Mouse (Mus musculus): ENCODE results near the gene Enox1. TPM values are rescaled to one million over a fixed set of nuclear protein-coding genes. Genes with fewer than 3 reads are reported as not detected.

The Enox1 gene
- total RNA-seq, 2 experiments from 2014 or later, result 36.4 to 62.3 TPM

GRCm38 (mm10) chr14:77632466-77633171, 476.1 kb downstream of the Enox1 start:
- no peak for DNase-seq (ENCODE audit: low spot score in 2 of 2)
- intact Hi-C loops (cut with DNase I), result no loop called here

GRCm38 (mm10) chr14:77633172-77633542, 476.6 kb downstream of the Enox1 start:
- intact Hi-C loops (cut with DNase I), result no loop called here
- no peak for DNase-seq (ENCODE audit: low spot score in 2 of 2)

DNA sequence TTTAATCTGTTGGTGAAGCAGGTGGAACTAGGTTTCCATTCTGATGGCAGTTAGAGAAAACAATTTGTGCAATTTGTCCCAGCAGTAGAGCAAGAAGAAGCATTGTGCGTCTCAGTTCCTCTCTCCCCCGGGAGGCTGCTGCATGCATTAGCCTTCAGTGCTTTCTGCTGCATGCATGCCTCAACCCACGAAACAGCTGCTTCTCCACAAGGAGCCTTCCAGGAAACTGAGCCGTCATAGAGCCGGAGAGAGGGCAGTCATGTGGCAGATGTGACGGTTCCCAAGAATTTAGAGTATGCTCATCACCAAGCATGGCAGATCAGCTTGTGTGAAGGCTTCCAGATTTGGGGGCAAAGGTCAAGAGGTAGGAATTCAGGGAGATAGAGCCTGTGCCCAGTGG, 480.4 kb downstream of the Enox1 start:
- peak; percentile 54 to 70 for DNase-seq (ENCODE audit: low spot score in 2 of 2)
- intact Hi-C loops (cut with DNase I), result no loop called here

DNA sequence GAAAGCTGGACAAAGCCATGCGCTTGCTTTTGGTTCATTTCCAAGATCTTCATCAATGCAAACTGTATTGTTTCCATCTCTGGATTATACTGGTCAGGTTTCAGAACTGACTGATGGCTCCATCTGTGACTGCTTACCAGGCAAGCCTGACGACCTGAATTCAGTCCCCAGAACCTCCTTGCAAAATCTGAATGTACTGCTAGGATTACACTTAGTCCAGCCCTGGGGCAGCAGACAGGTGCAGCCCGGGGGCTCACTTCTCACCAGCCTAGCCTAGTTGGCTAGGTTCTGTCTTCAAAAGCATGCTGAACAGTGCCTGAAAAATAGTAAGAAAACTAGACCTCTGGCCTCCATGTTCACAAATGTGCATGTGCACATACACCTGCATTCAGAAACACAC, 481.6 kb downstream of the Enox1 start:
- intact Hi-C loops (cut with DNase I), result no loop called here

GRCm38 (mm10) chr14:77638616-77639015, 482.1 kb downstream of the Enox1 start:
- intact Hi-C loops (cut with DNase I), result no loop called here
- DNase-seq (ENCODE audit: low spot score in 2 of 2), result no peak

More for the DNA sequence above, 481.6 kb downstream of the Enox1 start:
- no peak for DNase-seq (ENCODE audit: low spot score in 2 of 2)

DNA sequence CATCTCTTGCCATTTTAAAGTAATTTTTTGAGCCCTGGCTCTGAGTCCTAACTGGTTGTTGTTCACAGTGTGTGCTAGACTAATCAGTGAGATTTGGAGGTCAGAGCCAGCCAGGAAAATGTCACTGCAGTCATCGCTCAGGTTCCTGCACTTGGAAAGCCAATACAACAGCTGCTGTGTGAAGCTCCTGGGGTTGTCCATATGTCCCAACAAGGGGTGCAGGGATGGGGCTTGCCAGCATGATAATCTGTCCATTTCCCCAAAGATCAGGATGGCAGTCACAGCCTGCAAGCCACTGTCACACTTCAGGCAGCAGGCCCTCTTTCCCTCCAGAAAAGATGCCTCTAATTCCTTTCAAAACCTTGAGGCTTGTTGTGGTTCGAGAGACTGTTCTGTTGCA, 483.0 kb downstream of the Enox1 start:
- DNase-seq (ENCODE audit: low spot score in 2 of 2), result no peak
- intact Hi-C loops (cut with DNase I), result no loop called here

- DNase-seq (ENCODE audit: low spot score in 2 of 2), result no peak
- intact Hi-C loops (cut with DNase I), result no loop called here
Observed at GRCm38 (mm10) chr14:77642314-77642713, 485.8 kb downstream of the Enox1 start.

DNA sequence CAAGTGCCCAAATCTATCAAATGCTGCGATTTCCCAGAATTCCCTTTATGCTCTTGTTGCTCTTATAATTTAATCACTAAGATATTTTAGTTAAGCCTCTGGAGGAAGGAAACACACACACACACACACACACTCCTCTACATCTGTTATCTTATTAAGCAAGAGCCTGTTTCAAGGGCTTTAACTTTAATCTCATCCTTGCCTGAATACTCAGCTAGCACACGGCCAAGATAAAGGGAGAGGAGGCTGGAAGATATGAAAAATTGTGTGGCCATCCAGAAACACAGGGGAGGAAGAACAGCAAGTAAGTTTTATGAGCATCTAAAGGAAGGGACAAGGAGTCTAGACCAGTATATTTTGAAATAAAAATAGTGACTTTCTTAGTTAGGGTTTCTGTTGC, 489.6 kb downstream of the Enox1 start:
- DNase-seq (ENCODE audit: low spot score in 2 of 2), result no peak
- intact Hi-C loops (cut with DNase I), result no loop called here

- intact Hi-C loops (cut with DNase I), result no loop called here
- peak in 1 of 2 experiments; percentile 34 for DNase-seq (ENCODE audit: low spot score in 2 of 2)
Observed at GRCm38 (mm10) chr14:77647017-77647416, 490.5 kb downstream of the Enox1 start.

DNA sequence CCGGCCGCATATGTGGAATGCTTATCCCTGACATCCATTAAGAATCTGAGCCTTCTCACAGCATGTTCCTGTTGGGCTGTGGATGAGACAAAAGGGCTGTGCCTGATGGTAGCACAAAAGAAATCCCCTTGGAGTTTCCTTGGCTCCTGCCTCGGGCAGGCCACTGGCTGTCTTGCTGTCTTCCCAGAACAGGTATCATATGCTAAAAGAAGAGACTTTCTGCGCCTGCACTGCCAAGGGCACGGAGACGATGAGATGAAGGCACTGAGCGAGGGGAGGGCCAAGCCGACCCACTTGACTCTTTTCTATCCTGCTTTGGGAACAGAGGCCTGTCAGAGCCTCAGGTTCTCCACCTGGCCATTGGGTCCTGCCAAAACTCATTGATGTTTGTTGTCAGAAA, 491.7 kb downstream of the Enox1 start:
- DNase-seq (ENCODE audit: low spot score in 2 of 2), result no peak
- intact Hi-C loops (cut with DNase I), result no loop called here

DNA sequence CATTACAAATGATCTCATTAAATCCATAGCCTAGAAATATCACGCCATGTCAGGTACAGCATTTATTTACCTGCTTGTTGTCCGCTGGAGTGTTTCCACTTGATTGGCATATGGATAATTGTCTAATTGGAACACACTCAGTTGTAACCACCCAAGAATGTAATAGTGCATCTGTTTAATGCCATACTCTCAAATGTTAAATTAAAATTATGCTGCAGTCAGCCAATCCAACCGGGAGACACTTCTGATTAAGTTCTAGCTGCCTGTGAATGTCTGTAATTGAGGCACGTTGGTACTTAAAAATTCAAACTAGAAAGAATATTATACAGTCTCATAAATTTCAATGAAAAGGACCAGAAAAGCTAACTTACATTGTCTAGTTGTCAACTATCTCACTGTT, 502.2 kb downstream of the Enox1 start:
- DNase-seq (ENCODE audit: low spot score in 2 of 2), result no peak
- intact Hi-C loops (cut with DNase I), result no loop called here

DNA sequence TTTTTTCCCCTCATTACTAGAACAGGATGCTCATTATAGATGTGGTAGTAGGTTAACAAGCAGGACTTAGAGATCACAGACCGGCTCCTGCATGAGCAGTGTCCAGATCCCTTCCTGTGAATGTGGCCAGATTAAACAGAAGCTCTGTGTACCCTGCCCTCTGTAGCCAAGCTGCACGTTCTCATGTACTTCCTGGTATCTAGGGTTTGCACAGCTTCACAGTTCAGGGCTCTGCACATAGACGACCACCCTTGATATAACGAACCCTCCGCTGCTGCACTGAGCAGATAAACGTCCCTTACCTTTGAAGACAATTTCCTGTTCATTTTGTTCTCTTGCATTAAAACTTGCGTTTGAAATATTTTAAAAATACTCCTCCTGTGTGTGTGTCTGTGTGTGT, 505.7 kb downstream of the Enox1 start:
- intact Hi-C loops (cut with DNase I), result no loop called here

DNA sequence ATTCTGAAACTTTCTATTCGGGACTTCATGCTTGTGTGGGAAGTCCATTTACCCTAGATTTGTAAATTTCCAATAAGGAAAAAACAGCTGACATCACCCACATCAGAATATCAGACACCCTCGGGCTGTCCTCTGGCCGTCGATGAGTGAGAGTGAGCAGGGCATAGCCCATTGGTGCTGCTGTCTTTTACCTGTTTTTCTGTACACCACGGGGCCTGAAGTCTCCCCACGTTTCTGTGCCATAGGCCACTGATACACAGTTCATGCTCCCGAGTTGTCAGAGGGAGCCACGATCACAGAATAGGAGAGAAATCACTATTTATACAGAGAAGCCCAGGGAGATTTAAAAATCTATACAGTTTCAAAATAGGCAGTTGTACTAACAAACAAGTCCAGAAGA, 506.4 kb downstream of the Enox1 start:
- intact Hi-C loops (cut with DNase I), result no loop called here
- no peak for DNase-seq (ENCODE audit: low spot score in 2 of 2)

More for the DNA sequence above, 505.7 kb downstream of the Enox1 start:
- no peak for DNase-seq (ENCODE audit: low spot score in 2 of 2)

DNA sequence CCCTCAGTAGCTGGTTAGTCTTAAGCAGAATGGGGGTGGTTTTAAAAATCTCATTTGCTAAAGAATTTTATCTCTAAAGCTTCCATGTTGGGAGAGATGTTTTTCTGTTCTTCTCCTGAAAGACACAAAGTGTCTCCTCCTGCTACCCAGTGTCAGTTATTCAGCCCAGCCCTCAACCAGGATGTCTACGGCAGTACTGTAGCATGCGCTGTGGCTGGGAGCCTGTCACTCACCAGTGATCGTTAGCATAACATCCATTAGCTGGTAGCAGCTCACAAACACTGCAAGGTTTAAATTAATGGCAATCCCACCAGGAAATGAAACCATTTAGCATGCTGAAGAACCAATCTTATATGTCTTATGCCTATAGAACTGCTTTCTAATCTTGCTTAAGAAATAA, 511.5 kb downstream of the Enox1 start:
- intact Hi-C loops (cut with DNase I), result no loop called here
- DNase-seq (ENCODE audit: low spot score in 2 of 2), result no peak

DNA sequence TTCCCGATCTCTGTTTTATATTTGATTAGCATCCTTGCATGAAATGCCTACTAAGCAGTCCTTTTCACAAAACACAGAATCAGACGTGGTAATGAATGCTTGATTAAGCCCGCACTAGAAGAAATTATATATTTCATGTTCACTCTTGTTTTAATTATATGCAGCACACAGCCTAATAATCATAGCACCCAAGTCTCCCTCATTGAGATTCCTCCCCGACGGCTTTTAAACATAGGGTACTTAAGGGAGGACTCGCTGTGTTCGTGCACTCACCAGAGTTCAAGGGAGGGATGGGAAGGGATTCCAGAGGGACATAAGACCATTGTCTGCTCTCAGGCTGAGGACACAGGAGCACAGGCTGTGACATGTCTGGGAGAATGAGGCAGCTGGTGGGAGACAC, 512.9 kb downstream of the Enox1 start:
- intact Hi-C loops (cut with DNase I), result no loop called here
- no peak for DNase-seq (ENCODE audit: low spot score in 2 of 2)

- intact Hi-C loops (cut with DNase I), result no loop called here
- no peak for DNase-seq (ENCODE audit: low spot score in 2 of 2)
Observed at GRCm38 (mm10) chr14:77670945-77671344, 514.4 kb downstream of the Enox1 start.

- intact Hi-C loops (cut with DNase I), result no loop called here
- no peak for DNase-seq (ENCODE audit: low spot score in 2 of 2)
Observed at GRCm38 (mm10) chr14:77671961-77672360, 515.4 kb downstream of the Enox1 start.

DNA sequence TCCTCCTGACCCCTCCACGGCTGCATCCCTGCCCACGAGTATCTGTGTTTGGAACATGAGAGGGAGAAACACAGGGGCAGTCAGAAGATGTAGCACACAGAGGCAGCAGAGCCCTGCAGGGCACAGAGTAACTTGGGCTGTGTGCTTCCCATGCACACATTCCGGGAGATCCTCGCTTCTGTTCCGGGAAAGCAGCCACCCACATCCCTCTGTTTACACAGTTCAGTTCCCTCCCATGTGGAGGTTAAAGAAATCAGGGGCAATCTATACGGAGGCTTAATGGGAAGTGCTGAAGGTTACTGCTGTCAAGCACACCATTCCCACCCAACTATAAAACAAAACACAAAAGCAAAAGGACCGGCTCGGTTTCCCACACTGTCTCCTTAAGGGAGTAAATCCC, 516.6 kb downstream of the Enox1 start:
- intact Hi-C loops (cut with DNase I), result no loop called here
- DNase-seq (ENCODE audit: low spot score in 2 of 2), result no peak

DNA sequence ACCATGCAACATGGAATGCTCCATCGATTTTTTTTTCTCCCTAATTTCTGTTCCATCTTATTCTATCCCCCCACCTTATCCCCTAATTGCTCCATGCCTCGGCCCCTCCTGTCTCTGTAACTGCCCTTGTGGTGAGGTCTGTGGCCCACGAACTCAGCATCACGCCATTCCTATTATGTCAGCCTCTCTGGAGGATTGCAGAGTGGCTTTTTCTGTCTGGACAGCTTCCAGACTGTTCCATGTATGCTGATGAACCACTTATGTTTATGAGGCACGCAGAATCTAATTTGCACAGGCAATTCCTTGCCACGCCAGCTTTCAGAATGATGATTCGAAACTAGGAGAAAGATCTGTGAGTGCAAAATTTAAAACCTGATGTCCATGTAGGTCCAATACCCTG, 521.4 kb downstream of the Enox1 start:
- intact Hi-C loops (cut with DNase I), result no loop called here
- DNase-seq (ENCODE audit: low spot score in 2 of 2), result no peak

- DNase-seq (ENCODE audit: low spot score in 2 of 2), result no peak
- intact Hi-C loops (cut with DNase I), result no loop called here
Observed at GRCm38 (mm10) chr14:77679877-77680276, 523.3 kb downstream of the Enox1 start.

DNA sequence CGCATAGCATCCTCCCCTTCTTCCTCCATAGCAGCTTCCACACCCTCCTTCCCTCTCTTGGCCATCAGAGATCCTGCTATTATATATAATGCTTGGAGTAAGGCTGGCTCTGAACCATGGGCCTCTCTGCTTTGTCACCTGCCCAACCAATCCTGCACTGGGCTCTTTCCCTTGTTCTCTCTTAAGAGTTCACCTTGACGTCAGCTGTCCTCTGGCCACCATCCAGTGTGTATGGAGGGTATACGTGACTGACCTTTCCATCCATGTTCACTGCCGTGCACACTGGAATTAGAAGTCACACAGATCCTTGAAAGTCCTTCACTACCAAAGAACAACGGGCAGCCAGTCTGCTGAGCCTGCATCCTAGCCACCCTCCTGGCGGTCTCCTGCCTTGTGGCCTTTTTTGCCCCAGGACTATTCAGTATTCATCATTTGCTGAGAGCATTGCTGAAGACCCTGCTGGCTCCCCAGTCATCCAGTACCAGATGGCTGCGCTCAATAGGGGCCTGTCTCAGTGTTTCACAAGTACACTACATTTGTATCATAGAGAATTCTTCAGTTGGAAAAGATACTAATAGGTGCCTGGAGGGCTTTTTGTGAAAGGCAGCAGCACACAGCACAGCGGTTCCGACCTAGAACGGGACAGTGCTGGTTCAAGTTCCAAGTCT, 526.5 kb downstream of the Enox1 start:
- intact Hi-C loops (cut with DNase I), result no loop called here
- DNase-seq (ENCODE audit: low spot score in 2 of 2), result no peak

DNA sequence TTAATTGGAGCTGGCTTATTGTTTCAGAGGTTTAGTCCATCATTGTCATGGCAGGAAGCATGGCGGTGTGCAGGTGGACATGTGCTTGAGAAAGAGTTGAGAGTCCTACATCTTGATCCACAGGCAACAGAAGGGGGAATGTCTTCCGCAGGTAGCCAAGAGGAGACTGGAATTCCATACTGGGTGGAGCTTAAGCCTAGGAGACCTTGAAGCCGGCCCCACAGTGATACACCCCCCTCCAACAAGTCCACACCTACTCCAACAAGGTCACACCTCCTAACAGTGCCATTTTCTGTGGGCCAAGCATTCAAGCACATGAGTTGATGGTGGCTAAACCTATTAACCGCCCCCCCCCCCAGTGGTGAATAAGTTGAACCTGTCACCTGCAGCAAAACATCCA, 533.3 kb downstream of the Enox1 start:
- no peak for DNase-seq (ENCODE audit: low spot score in 2 of 2)
- intact Hi-C loops (cut with DNase I), result no loop called here
